21 mouse cellular contexts compared by ENCODE assay signal in genomic region chr13:35689560-35689959, GRCm38 (mm10). TPM values are rescaled to one million over a fixed set of nuclear protein-coding genes. Genes with fewer than 3 reads are reported as not detected.
DNase-seq lines count a peak whose midpoint lies in the region; ATAC-seq lines count a peak whose summit lies in the region.
"Had no signal": no experiment of that assay in that cellular context is flagged by ENCODE, and none has a peak within 500 bp of the region (broad histone marks: within the 10 kb centered on the region; RNA-seq: fewer than 3 reads in every experiment).

No protein-coding gene starts in this region.

- peak; percentile 35 for DNase-seq in heart, adult 11 months
- DNase-seq in heart, embryonic 10.5 days (ENCODE audit: low spot score) = no peak
- no peak for DNase-seq in lung, postnatal 36 days
- DNase-seq: adrenal gland, adult 2 months; adrenal gland, adult 8-10 months; adrenal gland, postnatal 10 days; adrenal gland, postnatal 14 days; adrenal gland, postnatal 25 days; adrenal gland, postnatal 36 days; B cell, adult 2 months; cerebellum, adult 11 months; cerebellum, adult 11-12 months; cerebellum, adult 18-20 months had no signal

- H3K4me1 ChIP-seq in heart, embryonic 10.5 days = 0 out of 2 replicates have a peak, but pooled peaks cover 7% of the 10 kb centered on the region
- H3K4me1 ChIP-seq in forebrain, embryonic 12.5 days = no peaks in the 10 kb centered on the region

- no peak overlapping the region for H3K9ac ChIP-seq in forebrain, embryonic 12.5 days

- 88% methylated on average over 3 of the region's 3 CpGs for WGBS in heart, embryonic 10.5 days
- 90% methylated on average over 3 of the region's 3 CpGs for WGBS in forebrain, embryonic 12.5 days

- H3K4me2 ChIP-seq in forebrain, embryonic 12.5 days = no peak overlapping the region

- no peaks in the 10 kb centered on the region for H3K36me3 ChIP-seq in heart, embryonic 10.5 days
- H3K36me3 ChIP-seq in forebrain, embryonic 12.5 days (replicated peaks) = no peaks in the 10 kb centered on the region
- H3K36me3 ChIP-seq: G1E had no signal

- H3K9me3 ChIP-seq in heart, embryonic 10.5 days = no peaks in the 10 kb centered on the region
- H3K9me3 ChIP-seq in forebrain, embryonic 12.5 days = no peaks in the 10 kb centered on the region
- H3K9me3 ChIP-seq: G1E had no signal

- H3K4me3 ChIP-seq in heart, embryonic 10.5 days = no peak overlapping the region
- H3K4me3 ChIP-seq in forebrain, embryonic 12.5 days (replicated peaks) = no peak overlapping the region

- peak; percentile 71 for ATAC-seq in erythroblast, adult 5-6 weeks (replicated peaks; ENCODE audit: low FRiP score, poor library complexity, severe bottlenecking)
- peak; percentile 74 for ATAC-seq in erythroid progenitor cell, adult 5-6 weeks (replicated peaks; ENCODE audit: low FRiP score, poor library complexity, severe bottlenecking)
- ATAC-seq in forebrain, embryonic 12.5 days (ENCODE audit: low FRiP score) = no peak
- ATAC-seq: activated CD4-positive, CD25-positive, alpha-beta regulatory T cell, adult 4 months; CD4-positive, CD25-positive, alpha-beta regulatory T cell, adult 4 months; Patski had no signal

- no peak overlapping the region for H3K27ac ChIP-seq in heart, embryonic 10.5 days
- H3K27ac ChIP-seq in forebrain, embryonic 12.5 days = no peak overlapping the region

- H3K27me3 ChIP-seq in heart, embryonic 10.5 days (ENCODE audit: insufficient read depth, poor library complexity, severe bottlenecking) = no peaks in the 10 kb centered on the region
- H3K27me3 ChIP-seq in forebrain, embryonic 12.5 days = no peaks in the 10 kb centered on the region
- H3K27me3 ChIP-seq: CH12.LX, Patski had no signal

RNA-seq across cellular contexts. Expression of gene Cdyl, which starts 29.9 kb away (rescaled TPM):
- 14.6 and 15.7 TPM in 2 replicates for polyA plus RNA-seq in heart, embryonic 10.5 days (2016; fragmentation: Nextera tagmentation; extraction: Ambion mirVana)
- total RNA-seq in erythroblast, adult 5-6 weeks (2015; ENCODE audit: low replicate concordance) = 18.3 and 21.5 TPM in 2 replicates
- 27.3 and 29.6 TPM in 2 replicates for total RNA-seq in erythroblast, adult 5-6 weeks (2017; ENCODE audit: low replicate concordance)
- total RNA-seq in erythroid progenitor cell, adult 5-6 weeks (2015; ENCODE audit: low replicate concordance) = 46.9 and 61.6 TPM in 2 replicates
- total RNA-seq in erythroid progenitor cell, adult 5-6 weeks (2017; ENCODE audit: low replicate concordance) = 48.0 and 77.5 TPM in 2 replicates
- 12.2 and 12.8 TPM in 2 replicates for polyA plus RNA-seq in forebrain, embryonic 12.5 days (2016; fragmentation: Nextera tagmentation; extraction: Ambion mirVana)
